Mouse (Mus musculus) retina, adult 2 months (tissue): Measurements from ENCODE around the gene a.

Experiments
- DNase-seq: peaks from one replicate; pipeline ENCODE4 v3.0.0-alpha.2; 2012; ENCODE audit warnings: low read depth, low spot score

Gene a

GRCm38 (mm10) chr2:155091743-155092075, 300.5 kb downstream of the a start:
- DNase-seq = no peak

- DNase-seq = no peak
Measured at GRCm38 (mm10) chr2:155093418-155093817, 302.2 kb downstream of the a start.

GRCm38 (mm10) chr2:155098720-155099380, 307.6 kb downstream of the a start:
- DNase-seq = no peak

- DNase-seq = no peak
Measured at GRCm38 (mm10) chr2:155099421-155099820, 308.2 kb downstream of the a start.

GRCm38 (mm10) chr2:155099994-155100795, 309.0 kb downstream of the a start:
- DNase-seq = no peak
